Mouse (Mus musculus) kidney, adult 2 months (tissue): ENCODE measurements around the gene Vdr.

Experiments used
- CTCF ChIP-seq: fragments of 200-500 bp; conservative IDR thresholded peaks from 2 replicates; pipeline ENCODE4 v1.5.1; 2011; ENCODE audit warnings: low read depth, mild to moderate bottlenecking, control low read depth, low read length, moderate library complexity, mixed read lengths; ENCODE audit not compliant: insufficient read depth, insufficient read length
- POLR2A ChIP-seq: fragments of 200-500 bp; IDR thresholded peaks from one replicate; pipeline ENCODE4 v1.6.1; 2011; ENCODE audit warnings: low read depth, low read length, control low read depth

DNA sequence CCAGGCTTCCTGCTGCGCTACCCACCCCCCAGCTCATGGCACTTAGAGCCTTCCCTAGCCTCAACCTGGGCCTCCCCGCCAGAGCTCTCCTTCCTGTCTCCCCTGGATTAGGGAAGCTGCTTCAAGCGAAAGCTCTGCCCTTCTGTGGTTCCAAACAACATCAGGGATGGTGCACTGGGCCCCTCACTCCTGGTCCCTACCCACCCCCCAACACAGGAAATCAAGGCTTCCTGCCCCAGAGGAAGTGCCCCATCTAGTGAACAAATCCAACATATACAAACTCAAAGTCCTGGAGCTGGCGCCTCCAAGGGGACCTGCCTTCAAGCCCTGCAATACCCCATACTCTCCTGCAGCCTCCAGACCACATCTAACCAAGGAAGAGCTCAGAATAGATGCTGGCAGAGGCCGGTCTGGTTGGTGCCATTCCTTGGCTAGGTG is 81.5 kb downstream of the Vdr start:
- no peak for TF ChIP-seq CTCF
- no peak for TF ChIP-seq POLR2A
